Mouse (Mus musculus) stomach, embryonic 16.5 days (tissue): Measurements from ENCODE around the gene Sema4a. TPM values are rescaled to one million over a fixed set of nuclear protein-coding genes. Genes with fewer than 3 reads are reported as not detected.

Source experiments
- ATAC-seq: fragments of 200-750 bp; cut with Nextera tagmentation; 2 replicates; pipeline ENCODE4 v1.8.0; 2017; ENCODE audit warnings: moderate number of reproducible peaks, moderate TSS enrichment; ENCODE audit not compliant: insufficient read depth, low FRiP score
- H3K27ac ChIP-seq: fragments of 300-500 bp; sonication (generic); 2 replicates; pipeline ENCODE4 v1.5.1; 2014; ENCODE audit warnings: low read length
- H3K27me3 ChIP-seq: fragments of 300-500 bp; sonication (generic); 2 replicates; pipeline ENCODE4 v1.6.1; 2014; ENCODE audit warnings: low read length, control low read depth, mixed read lengths; ENCODE audit not compliant: control insufficient read depth, insufficient read depth
- H3K36me3 ChIP-seq: fragments of 300-500 bp; sonication (generic); 2 replicates; pipeline ENCODE4 v1.6.1; 2014; ENCODE audit warnings: low read length; ENCODE audit not compliant: control insufficient read depth, insufficient read depth
- H3K4me1 ChIP-seq: fragments of 300-500 bp; sonication (generic); 2 replicates; pipeline ENCODE4 v1.6.1; 2014; ENCODE audit warnings: low read length, control low read depth, mixed read lengths; ENCODE audit not compliant: control insufficient read depth, insufficient read depth
- H3K4me2 ChIP-seq: fragments of 300-500 bp; sonication (generic); 2 replicates; pipeline ENCODE4 v1.6.1; 2014; ENCODE audit warnings: low read depth, low read length, mixed read lengths
- H3K4me3 ChIP-seq: fragments of 300-500 bp; sonication (generic); replicated peaks from 2 replicates; pipeline ENCODE4 v1.5.1; 2014; ENCODE audit warnings: mild to moderate bottlenecking, low read length
- H3K9ac ChIP-seq: fragments of 300-500 bp; sonication (generic); 2 replicates; pipeline ENCODE4 v1.6.1; 2014; ENCODE audit warnings: low read length
- H3K9me3 ChIP-seq: fragments of 300-500 bp; sonication (generic); replicated peaks from 2 replicates; pipeline ENCODE4 v1.6.1; 2016; ENCODE audit warnings: low read length, control low read depth; ENCODE audit not compliant: control insufficient read depth
- WGBS: fragments of 180-500 bp; shearing (Covaris S2); extraction: QIAGEN DNeasy Blood & Tissue Kit; methylation state at CpG from one replicate; pipeline ENCODE4 v1.1.7; 2014; 5-methylcytosine and 5-hydroxymethylcytosine counted together
- polyA plus RNA-seq: library from polyadenylated mRNA; unstranded; fragments of >200 nt; fragmentation: Nextera tagmentation; extraction: Ambion mirVana; gene quantifications from 2 replicates; pipeline ENCODE4 v1.2.1, GENCODE M21; 2015

Sema4a gene
- polyA plus RNA-seq, 1 experiment from 2014 or later, result 33.1 TPM

GRCm38 (mm10) chr3:88502031-88502571 lies 41.1 kb upstream of the Sema4a start:
- Histone ChIP-seq H3K36me3 (no peaks in the 10 kb centered on the region), H3K4me1 (peaks cover 38% of the 10 kb centered on the region), H3K9ac (peak overlapping the region; percentile 95), H3K27ac (peak overlapping the region; percentile 96), H3K4me3 (peak overlapping the region; percentile 84), H3K27me3 (no peaks in the 10 kb centered on the region), H3K9me3 (no peaks in the 10 kb centered on the region), H3K4me2 (peak overlapping the region; percentile 75)
- ATAC-seq, result no peak
- 14% methylated on average over 11 of the region's 11 CpGs for WGBS

GRCm38 (mm10) chr3:88501366-88502030 lies 40.5 kb upstream of the Sema4a start:
- H3K4me1 ChIP-seq, result peaks cover 41% of the 10 kb centered on the region

GRCm38 (mm10) chr3:88500655-88501365 lies 39.8 kb upstream of the Sema4a start:
- no peaks in the 10 kb centered on the region for H3K36me3 ChIP-seq

More at GRCm38 (mm10) chr3:88501366-88502030, 40.5 kb upstream of the Sema4a start:
- no peaks in the 10 kb centered on the region for H3K36me3 ChIP-seq
- H3K9me3 ChIP-seq, result no peaks in the 10 kb centered on the region
- H3K4me2 ChIP-seq, result peak overlapping the region; percentile 75
- peak overlapping the region; percentile 84 for H3K4me3 ChIP-seq
- no peaks in the 10 kb centered on the region for H3K27me3 ChIP-seq
- 47% methylated on average over 6 of the region's 6 CpGs for WGBS
- no peak for ATAC-seq
- H3K27ac ChIP-seq, result peak overlapping the region; percentile 96
- peak overlapping the region; percentile 95 for H3K9ac ChIP-seq

GRCm38 (mm10) chr3:88500087-88500486 lies 39.1 kb upstream of the Sema4a start:
- 0 out of 2 replicates have a peak overlapping the region, but pooled peaks have one; percentile 20 for H3K9ac ChIP-seq
- no peak for ATAC-seq
- no peak overlapping the region for H3K27ac ChIP-seq
- H3K4me1 ChIP-seq, result peaks cover 51% of the 10 kb centered on the region
- H3K4me3 ChIP-seq, result peak overlapping the region; percentile 84; the same call in 1 of the 2 replicates
- H3K27me3 ChIP-seq, result no peaks in the 10 kb centered on the region
- no peaks in the 10 kb centered on the region for H3K36me3 ChIP-seq
- 81% methylated on average over 7 of the region's 7 CpGs for WGBS
- H3K9me3 ChIP-seq, result no peaks in the 10 kb centered on the region
- H3K4me2 ChIP-seq, result peak overlapping the region; percentile 75; the same call in 1 of the 2 replicates

More at GRCm38 (mm10) chr3:88500655-88501365, 39.8 kb upstream of the Sema4a start:
- Histone ChIP-seq H3K9me3 (no peaks in the 10 kb centered on the region), H3K27ac (peak overlapping the region; percentile 96; the same call in 1 of the 2 replicates), H3K4me2 (peak overlapping the region; percentile 75), H3K27me3 (no peaks in the 10 kb centered on the region), H3K9ac (peak overlapping the region; percentile 95), H3K4me3 (peak overlapping the region; percentile 84), H3K4me1 (peaks cover 45% of the 10 kb centered on the region)
- no peak for ATAC-seq
- WGBS, result 34% methylated on average over 4 of the region's 4 CpGs

GRCm38 (mm10) chr3:88499580-88499979 lies 38.6 kb upstream of the Sema4a start:
- no peak overlapping the region for H3K4me3 ChIP-seq
- H3K27ac ChIP-seq, result no peak overlapping the region
- no peak for ATAC-seq
- H3K27me3 ChIP-seq, result no peaks in the 10 kb centered on the region
- H3K36me3 ChIP-seq, result no peaks in the 10 kb centered on the region
- H3K9ac ChIP-seq, result no peak overlapping the region
- H3K4me2 ChIP-seq, result no peak overlapping the region
- WGBS, result 72% methylated on average over 4 of the region's 4 CpGs
- H3K4me1 ChIP-seq, result peaks cover 55% of the 10 kb centered on the region
- no peaks in the 10 kb centered on the region for H3K9me3 ChIP-seq

- 74% methylated on average over 10 of the region's 10 CpGs for WGBS
- H3K9me3 ChIP-seq, result no peaks in the 10 kb centered on the region
- peak overlapping the region; percentile 80 for H3K9ac ChIP-seq
- peaks cover 62% of the 10 kb centered on the region for H3K4me1 ChIP-seq
- no peaks in the 10 kb centered on the region for H3K36me3 ChIP-seq
- ATAC-seq, result no peak
- H3K4me3 ChIP-seq, result no peak overlapping the region
- H3K4me2 ChIP-seq, result no peak overlapping the region
- H3K27ac ChIP-seq, result peak overlapping the region; percentile 99
- no peaks in the 10 kb centered on the region for H3K27me3 ChIP-seq
These were observed 34.9 kb upstream of the Sema4a start for GRCm38 (mm10) chr3:88495741-88496415.

GRCm38 (mm10) chr3:88494836-88495628 lies 34.0 kb upstream of the Sema4a start:
- Histone ChIP-seq H3K27me3 (no peaks in the 10 kb centered on the region), H3K4me1 (peaks cover 62% of the 10 kb centered on the region), H3K9me3 (no peaks in the 10 kb centered on the region), H3K4me3 (0 out of 2 replicates have a peak overlapping the region, but pooled peaks have one; percentile 6), H3K27ac (peak overlapping the region; percentile 99), H3K9ac (peak overlapping the region; percentile 80), H3K36me3 (no peaks in the 10 kb centered on the region), H3K4me2 (peak overlapping the region; percentile 7; the same call in 1 of the 2 replicates)
- peak; percentile 19; the same call in 1 of the 2 replicates for ATAC-seq
- 42% methylated on average over 9 of the region's 9 CpGs for WGBS
